Mouse (Mus musculus) cerebellum, adult 9-10 months (tissue): ENCODE data around the gene Trim58.

ENCODE experiments used
- DNase-seq: peaks from one replicate; pipeline ENCODE4 v3.0.0; 2022

Gene Trim58

DNA sequence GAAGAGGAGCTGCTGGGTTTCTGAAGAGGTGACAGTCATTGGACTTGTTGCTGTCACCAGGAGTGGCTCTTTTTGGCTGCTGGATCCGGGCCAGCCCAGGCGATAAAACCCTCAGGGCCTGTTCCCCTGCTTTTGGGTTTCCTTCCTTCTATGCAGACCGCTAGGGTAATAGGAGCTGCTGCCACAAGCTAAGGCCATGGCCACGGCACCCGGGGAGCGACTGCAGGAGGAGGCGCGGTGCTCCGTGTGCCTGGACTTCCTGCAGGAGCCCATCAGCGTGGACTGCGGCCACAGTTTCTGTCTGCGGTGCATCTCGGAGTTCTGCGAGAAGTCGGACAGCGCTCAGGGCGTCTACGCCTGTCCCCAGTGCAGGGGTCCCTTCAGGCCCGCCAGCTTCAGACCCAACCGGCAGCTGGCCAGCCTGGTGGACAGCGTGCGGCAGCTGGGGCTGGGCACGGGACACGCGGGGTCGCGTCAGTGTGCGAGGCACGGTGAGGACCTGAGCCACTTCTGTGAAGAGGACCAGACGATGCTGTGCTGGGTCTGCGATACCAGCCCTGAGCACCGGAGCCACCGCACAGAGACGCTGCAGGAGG, at the start of gene Trim58:
Gene Trim58 (plus strand): TSS at position 194 of the 596 bp plus-strand sequence.
- DNase-seq: no peak

GRCm38 (mm10) chr11:58594814-58595213, 45.5 kb upstream of the Trim58 start, which contains the start of gene Olfr324:
Olfr324 (plus strand) TSS chr11:58595114.
- DNase-seq: no peak

- DNase-seq: no peak
Measured at GRCm38 (mm10) chr11:58597837-58598236, 42.4 kb upstream of the Trim58 start.

DNA sequence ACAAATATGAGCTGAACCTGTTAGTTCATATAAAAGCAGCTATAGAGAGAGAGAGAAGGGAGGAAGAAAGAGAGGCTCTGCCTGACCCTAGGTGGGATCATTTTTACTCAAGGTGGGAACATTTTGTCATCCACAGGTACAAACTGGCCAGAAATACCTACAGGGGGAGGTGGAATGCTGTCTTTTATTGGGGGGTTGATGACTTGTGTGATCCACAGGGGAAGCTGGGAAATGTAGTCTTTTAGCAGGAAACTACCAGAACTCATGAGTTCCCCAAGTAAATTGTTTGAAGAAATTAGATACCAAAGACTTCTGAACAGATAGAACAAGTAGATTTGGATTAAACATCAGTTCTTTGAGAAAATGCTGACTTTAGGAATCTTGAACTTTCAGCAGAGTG, 38.2 kb upstream of the Trim58 start:
- DNase-seq: no peak

- no peak for DNase-seq
Measured at GRCm38 (mm10) chr11:58602800-58603560, 37.3 kb upstream of the Trim58 start.

DNA sequence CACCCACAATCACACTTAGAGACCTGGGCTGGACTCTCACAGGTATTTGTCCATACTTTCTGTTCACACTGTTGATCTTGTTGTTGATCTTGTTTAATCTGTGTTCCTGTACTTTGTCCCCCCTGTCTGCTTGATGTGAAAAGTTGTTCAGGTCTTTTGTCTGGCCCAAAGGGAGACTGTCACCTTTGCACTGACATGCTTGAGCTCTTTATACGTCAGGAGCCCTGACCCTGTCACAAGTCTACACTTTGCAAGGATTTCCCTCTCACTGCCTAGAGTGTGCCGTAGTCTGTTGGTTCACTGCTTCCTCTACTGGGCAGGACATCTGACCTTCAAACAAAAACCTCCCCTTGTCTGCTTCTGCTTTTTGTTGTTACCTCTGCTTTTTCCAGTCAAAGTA, 35.6 kb upstream of the Trim58 start:
- DNase-seq: no peak

DNA sequence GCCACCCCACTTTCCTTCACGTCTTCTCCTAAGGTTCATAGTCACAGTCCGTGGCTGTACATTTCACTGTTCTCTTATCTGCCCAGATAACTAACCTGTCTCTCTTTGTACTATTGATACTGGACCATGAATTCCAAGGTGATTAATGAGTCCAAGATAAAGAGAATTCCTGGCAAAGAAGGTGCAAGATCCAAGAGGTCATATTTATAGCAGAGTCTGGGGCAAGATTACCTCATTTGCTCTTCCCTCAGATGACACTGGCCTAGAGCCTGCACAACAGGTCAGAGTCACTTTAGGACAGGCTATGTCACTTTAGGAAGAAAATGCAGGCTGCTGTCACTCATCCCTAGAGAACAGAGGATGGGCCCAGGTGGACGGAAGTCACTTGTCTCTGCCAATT, 35.0 kb upstream of the Trim58 start:
- DNase-seq: no peak

DNA sequence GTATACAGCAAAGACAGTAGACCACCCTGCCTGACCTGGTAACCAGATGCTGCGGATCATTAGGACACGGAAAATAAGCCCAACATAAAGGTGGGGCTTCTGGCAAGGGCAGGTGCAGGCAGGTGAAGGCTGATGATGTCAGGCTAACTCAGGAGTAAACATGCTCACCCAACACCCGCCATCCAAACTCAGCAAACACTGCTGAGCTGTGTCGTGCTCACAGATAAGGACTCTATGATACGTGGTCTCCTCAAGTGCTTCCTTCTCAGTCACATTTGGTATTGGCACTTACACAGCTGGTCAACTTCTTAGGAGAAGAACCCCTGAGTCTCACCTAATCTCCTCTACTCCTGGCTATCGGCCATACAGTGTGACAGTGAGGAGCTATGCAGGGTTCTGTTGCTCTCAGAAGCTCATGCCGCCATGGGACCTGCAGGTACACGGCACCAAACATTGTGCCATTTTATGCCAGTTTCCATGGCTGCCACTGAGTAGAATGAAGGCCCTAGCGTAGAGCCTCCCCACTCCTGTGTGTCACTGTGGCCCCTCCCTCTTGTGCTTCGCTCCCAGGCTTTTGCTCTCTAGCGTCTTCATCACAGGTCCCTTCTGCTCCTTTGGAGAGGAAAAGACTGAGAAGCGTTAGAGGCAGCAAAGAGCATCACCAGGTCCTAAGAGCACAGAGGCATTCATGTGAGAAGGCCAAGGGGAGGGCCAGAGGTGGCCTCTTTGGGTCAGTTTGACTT, 33.9 kb upstream of the Trim58 start:
- DNase-seq: no peak

DNA sequence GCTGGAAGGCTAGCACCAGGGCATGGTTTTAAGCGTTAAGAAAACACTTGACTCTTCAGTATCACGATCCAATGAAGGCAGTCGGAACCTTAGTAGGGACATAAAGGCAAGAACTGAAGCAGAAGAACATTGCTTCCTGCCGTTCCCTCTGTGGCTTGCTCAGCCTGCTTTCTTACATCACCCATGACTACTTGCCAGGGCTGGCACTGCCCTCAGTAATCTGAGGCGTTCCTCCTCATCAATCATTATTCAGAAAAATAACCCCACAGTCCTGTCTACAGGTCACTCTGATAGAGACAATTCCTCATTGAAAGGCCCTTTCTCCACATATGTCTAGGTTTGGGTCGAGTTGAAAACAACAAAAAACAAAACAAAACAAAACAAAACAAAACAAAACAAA, 33.2 kb upstream of the Trim58 start:
- DNase-seq: no peak

DNA sequence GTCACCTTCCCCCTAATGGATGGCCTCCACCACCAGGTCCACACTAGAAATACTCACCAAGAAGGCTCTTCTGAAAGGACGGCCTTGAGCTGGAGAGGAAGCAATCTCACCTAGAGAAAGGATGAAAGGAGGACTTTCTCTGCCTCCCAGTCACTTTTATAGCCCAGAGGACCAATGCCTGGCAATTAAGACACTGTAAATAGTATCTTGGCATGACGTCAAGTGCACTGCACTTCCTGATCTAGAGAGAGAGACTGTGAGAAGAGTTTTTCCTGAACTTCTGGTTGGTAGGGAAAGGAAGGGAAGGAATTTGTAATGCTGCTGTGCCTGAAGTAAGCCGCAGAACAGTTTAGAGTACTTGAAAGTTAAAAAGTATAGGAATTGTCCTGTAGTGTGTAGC, 26.9 kb upstream of the Trim58 start:
- DNase-seq: no peak

DNA sequence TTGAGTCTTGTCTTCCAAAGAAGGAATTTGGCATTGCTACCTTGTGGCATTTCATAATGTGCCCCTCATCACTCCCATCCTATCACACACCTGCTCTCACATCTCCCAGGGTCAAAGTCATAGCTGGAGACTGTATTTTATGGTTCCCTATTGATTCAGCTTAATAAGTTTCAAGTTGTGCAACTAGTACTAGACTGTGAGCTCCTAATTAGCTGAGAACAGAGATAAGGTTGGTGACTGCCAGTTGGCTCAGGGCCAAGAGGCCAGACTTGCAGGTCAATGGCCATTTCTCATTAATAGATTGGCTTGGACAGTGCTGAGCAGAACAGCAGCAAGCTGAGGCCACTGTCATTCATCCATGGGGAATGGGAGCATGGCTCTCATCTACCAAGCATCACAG, 25.7 kb upstream of the Trim58 start:
- no peak for DNase-seq

DNA sequence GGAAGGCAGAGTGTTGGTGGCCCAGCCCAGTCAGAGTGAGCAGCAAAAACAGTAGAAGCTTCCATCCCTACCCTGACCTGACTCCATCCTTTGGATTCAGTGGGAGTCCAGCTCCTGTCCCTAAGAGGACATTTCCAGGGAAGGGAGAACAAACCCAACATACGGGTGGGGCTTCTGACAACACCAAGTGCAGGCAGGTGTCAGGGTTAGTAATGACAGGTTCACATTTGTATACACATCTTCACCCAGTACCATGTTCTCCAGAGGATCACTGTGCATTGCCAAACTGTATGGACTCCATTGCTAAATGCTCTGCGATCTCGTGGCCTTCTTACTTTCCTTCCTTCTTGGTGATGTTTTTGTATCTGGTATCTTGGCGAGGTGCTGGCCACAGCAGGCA, 24.3 kb upstream of the Trim58 start, which contains the start of gene 2210407C18Rik:
Gene 2210407C18Rik (minus strand): TSS at position 101 of the 400 bp plus-strand sequence.
- DNase-seq: no peak

DNA sequence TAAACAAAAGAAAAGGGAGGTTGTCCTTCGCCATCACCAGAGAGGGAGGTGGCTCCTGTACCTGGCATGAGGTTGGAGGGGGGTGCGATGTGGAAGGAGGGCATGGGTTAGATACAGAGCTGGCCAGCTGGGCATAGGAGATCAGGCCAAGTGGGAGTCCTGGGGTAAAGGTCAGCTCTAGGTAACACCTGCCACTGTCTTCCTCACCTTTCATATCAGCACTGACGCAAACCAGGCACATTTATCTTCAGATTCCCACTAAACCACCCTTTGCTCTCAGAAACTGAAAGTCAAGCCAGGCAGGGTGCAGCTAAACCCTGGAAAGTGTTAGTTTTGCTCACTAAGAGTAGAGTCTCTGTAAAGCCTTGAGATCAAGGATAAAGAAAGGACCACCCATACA, 21.9 kb upstream of the Trim58 start:
- no peak for DNase-seq

DNA sequence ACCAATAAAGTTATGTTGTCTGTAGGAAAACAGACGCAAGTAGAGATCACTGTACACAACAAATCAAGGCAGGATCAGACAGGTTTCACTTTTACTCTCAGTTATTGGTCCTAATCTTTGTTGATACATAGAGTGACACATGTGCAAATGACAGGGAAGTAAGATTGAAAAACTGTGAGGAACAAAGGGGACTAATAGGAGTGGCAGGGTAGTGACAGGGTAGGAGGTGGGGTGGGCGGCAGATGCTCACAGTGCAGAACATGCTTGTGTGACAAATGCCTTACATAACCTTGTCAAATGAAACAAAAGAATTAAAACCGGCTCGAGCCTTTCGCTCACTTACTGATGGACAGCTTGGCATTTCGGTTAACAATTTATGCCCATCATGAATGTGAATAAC, 21.5 kb upstream of the Trim58 start:
- DNase-seq: no peak

- DNase-seq: no peak
Measured at GRCm38 (mm10) chr11:58626146-58626545, 14.1 kb upstream of the Trim58 start.

DNA sequence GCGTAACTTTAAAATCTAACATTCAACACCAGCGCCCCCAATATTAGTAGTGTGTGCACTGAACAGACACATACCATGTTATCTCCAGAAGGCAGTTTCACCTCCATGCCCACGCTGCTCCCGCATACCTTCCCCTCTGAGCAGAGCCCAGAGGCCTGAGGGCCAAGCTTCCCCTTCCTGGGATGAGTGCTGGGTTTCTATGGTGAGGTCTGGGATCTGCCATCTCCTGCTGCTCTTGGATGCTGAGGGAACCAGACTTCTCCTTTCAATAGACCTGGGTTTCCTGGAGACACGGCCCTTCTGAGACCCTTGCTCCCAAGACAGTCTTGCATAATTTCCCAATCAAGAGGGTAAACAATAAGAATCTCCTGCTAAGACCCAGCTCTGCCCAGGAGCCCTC, 9.9 kb upstream of the Trim58 start, which contains the start of gene Olfr323:
Gene Olfr323 (minus strand): TSS at position 101 of the 400 bp plus-strand sequence.
- no peak for DNase-seq

DNA sequence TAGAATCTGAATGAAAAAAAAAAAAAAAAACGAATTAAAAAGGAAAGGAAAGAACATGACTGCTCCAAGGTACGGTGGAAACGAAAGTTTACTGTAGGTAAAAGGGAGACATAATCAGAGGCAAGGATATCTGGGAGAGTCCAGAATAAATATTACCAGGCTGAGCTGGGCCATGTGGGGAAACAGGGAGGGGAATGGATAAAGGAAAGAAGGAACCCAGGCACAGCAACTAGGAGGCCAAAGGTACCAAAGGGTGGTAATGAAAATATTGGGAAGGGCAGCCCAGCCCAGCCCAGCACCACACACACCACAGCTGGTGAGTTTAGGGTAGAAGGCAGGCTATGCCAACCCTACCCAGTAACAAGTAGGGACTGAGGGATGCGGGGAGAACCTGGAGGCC, 5.4 kb upstream of the Trim58 start:
- no peak for DNase-seq

DNA sequence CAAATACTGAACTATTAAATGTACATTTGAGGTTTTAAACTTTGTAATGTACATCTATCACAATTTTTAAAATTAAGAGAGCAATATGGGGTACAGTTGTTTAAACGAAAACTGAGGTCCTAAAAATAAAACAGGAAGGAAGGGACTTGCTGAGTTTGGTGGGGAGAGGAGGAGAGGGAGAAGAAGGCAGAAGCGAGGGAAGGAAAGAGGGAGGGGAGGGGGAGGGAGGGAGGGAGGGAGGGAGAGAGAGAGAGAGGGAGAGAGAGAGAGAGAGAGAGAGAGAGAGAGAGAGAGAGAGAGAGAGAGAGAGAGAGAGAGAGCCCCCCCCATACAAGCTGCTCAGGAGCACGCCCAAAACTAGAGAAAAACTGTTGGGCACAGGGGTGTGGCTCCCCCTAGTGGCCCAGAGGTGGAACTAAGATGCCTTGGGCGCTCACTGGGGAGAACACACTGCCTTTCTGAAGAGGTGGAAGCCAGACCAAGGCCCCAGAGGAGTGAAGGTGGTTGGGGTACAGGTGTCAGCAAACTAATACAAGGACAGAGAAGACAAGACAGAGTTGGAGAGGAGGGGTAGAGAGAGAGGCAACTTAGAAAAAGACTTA, 3.8 kb upstream of the Trim58 start:
- peak; percentile 4 for DNase-seq

DNA sequence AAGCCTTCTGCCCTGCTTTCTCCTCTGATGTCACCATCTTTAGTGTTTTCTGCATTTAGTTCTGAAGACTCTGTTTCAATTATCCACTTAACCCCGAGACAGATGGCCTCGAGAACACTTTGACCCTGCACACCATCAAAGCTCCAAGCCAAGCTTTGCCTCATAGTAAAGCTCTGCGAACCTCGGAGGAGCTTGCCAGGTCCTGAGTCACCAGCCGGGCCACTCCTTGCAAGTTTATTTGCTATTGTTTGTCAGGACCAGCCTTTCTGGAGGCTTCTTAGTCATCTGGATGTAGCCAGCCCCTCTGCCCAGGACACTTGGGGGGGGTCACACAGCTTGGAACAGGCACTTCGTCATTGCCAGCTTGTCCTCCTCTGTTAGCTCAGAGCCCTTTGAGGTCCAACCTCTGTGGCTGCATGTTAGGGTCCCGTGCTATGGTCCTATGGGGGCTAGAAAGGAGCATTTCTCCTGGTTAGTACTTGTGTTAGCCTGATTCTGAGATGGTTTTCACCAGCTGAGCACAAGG, 2.0 kb upstream of the Trim58 start:
- DNase-seq: no peak

DNA sequence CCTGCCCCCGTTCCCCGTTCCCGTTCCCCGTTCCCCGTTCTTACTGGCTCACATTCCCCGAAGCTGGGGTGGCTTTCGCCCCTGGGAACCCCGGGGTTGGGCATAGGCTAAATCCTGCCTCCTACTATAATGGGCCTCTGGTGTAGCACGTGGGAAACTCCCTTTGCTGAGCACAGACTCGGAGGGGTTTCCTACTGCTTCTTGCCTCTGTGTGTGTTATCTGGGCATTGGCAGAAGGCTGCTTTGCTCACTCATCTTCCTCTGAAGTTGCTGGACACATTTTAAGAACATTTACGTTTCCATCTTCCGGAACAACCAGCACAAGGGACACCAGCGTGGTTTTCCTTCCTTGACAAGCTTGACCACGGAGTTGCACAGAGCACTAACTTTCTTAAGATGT, 792 bp downstream of the Trim58 start:
- DNase-seq: no peak

- no peak for DNase-seq
Measured at GRCm38 (mm10) chr11:58641638-58642358, 1.5 kb downstream of the Trim58 start.

DNA sequence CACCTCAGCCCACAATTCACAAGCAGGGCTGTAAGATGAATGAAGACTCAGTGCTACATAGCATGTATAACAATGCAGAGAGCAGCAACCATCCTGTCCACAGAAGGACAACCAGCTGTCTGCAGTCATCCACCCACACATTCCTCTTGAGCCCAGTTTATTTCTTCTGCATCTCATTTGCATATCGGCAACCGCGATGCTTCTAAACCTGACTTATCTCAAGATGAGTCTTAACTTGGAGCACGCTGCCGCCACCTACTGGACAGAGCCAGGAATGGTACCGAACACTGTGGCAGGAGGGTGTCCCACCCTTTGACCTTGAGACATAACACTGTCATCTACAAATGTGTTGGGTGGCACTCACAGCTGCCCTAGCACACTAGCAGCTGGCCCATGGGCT, 3.1 kb downstream of the Trim58 start:
- DNase-seq: no peak
